Mouse (Mus musculus) megakaryocyte, embryonic 14.5 days (primary cell): Measurements from ENCODE around the gene Lgals1.

Source experiments
- FLI1 ChIP-seq: IDR thresholded peaks from 2 replicates; pipeline ENCODE4 v1.6.1; 2012; ENCODE audit warnings: low read length, inconsistent platforms, mixed read lengths
- GATA1 ChIP-seq: IDR thresholded peaks from 3 replicates; pipeline ENCODE4 v1.6.1; 2012; ENCODE audit warnings: mixed read lengths, low read length, inconsistent platforms, borderline replicate concordance

GRCm38 (mm10) chr15:78901422-78901789, 25.1 kb upstream of the Lgals1 start:
- no peak for TF ChIP-seq FLI1
- TF ChIP-seq GATA1 = no peak
